In the genomic region with DNA sequence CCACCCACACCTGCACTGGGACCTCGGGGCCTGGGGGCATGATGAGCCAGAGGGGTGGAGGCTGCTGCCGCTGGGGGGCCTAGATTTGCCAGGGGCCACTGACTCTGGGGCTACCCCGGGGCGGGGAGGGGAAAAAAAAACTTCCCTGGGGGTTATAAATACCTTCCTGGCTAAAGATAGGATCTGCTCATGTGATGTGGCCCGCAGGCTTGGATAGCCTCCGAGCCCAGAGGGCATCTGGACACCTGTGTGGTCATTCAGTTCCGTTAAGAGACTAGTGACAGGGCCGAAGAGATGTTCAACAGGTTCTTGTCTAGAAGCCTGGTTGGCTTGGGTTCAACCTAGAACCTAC, we compare ENCODE assay signal across 9 mouse cellular contexts. TPM values are rescaled to one million over a fixed set of nuclear protein-coding genes. Genes with fewer than 3 reads are reported as not detected.
DNase-seq lines count a peak whose midpoint lies in the region; ATAC-seq and TF ChIP-seq lines count a peak whose summit lies in the region.
"Had no signal": no experiment of that assay in that cellular context is flagged by ENCODE, and none has a peak within 500 bp of the region (broad histone marks: within the 10 kb centered on the region; RNA-seq: fewer than 3 reads in every experiment).

A gene (minus strand): TSS at position 40 of the 352 bp plus-strand sequence.

- no peak for DNase-seq in lung, embryonic 14.5 days
- DNase-seq in lung, postnatal 10 days, result no peak
- peak; percentile 84 for DNase-seq in gastrocnemius, adult 2 months
- no peak for DNase-seq in limb, embryonic 10.5 days (ENCODE audit: low spot score)
- DNase-seq in skeletal muscle tissue, adult 2 months (ENCODE audit: low read depth, low spot score), result peak; percentile 88
- no peak for DNase-seq in spleen, postnatal 10 days (ENCODE audit: low spot score in 2 of 2)
- no peak for DNase-seq in urinary bladder, postnatal 14 days (ENCODE audit: low spot score)
- no peak for DNase-seq in adrenal gland, adult 2 months

- 31% methylated on average over 8 of the region's 8 CpGs for WGBS in lung, embryonic 14.5 days
- 41% methylated on average over 8 of the region's 8 CpGs for WGBS in limb, embryonic 10.5 days

- H3K9ac ChIP-seq in lung, embryonic 14.5 days, result peak within 1 kb of the TSS; percentile 45

- peak within 1 kb of the TSS; percentile 42 for H3K4me3 ChIP-seq in lung, embryonic 14.5 days (ENCODE audit: low read depth, low read length)
- peak within 1 kb of the TSS; percentile 75 for H3K4me3 ChIP-seq in gastrocnemius, adult 2 months
- H3K4me3 ChIP-seq in limb, embryonic 10.5 days, result peak within 1 kb of the TSS; percentile 56

- intact Hi-C loops in gastrocnemius, adult 2 months (cut with DNase I), result loop anchor here (2.0 kb wide), 1 partner anchor 45 kb away; a partner anchor contains a TSS

- peaks cover 24% of the 10 kb centered on the region for H3K27me3 ChIP-seq in lung, embryonic 14.5 days (ENCODE audit: insufficient read depth, low read length)
- peaks cover 58% of the 10 kb centered on the region for H3K27me3 ChIP-seq in limb, embryonic 10.5 days (ENCODE audit: low read depth, poor library complexity, severe bottlenecking)
- H3K27me3 ChIP-seq: Patski had no signal

- no peak for TF ChIP-seq CTCF in lung, embryonic 14.5 days (IDR thresholded peaks at IDR 0.05; ENCODE audit: low read depth)
- TF ChIP-seq CTCF in gastrocnemius, adult 2 months (IDR thresholded peaks at IDR 0.05), result no peak

- peak within 1 kb of the TSS; percentile 72 for H3K4me2 ChIP-seq in lung, embryonic 14.5 days

- H3K36me3 ChIP-seq in lung, embryonic 14.5 days (ENCODE audit: insufficient read depth), result no peaks in the 10 kb centered on the region
- 0 out of 2 replicates have a peak, but pooled peaks cover 4% of the 10 kb centered on the region for H3K36me3 ChIP-seq in limb, embryonic 10.5 days

- 0 out of 2 replicates have a peak within 1 kb of the TSS, but pooled peaks have one; percentile 6 for H3K27ac ChIP-seq in lung, embryonic 14.5 days (ENCODE audit: low read depth)
- peak within 1 kb of the TSS; percentile 96 for H3K27ac ChIP-seq in gastrocnemius, adult 2 months
- peak within 1 kb of the TSS; percentile 78 for H3K27ac ChIP-seq in limb, embryonic 10.5 days

- no peaks in the 10 kb centered on the region for H3K9me3 ChIP-seq in lung, embryonic 14.5 days (ENCODE audit: low read depth, low read length)
- no peaks in the 10 kb centered on the region for H3K9me3 ChIP-seq in limb, embryonic 10.5 days (replicated peaks)

- no peak for ATAC-seq in lung, embryonic 14.5 days (ENCODE audit: insufficient read depth)
- ATAC-seq: Patski had no signal

- peaks cover 11% of the 10 kb centered on the region; the same call in 1 of the 2 replicates for H3K4me1 ChIP-seq in lung, embryonic 14.5 days (ENCODE audit: insufficient read depth)
- peaks cover 15% of the 10 kb centered on the region for H3K4me1 ChIP-seq in limb, embryonic 10.5 days

RNA-seq across cellular contexts. Expression of the gene that starts here (rescaled TPM):
- 4.2 and 4.5 TPM in 2 replicates for polyA plus RNA-seq in lung, embryonic 14.5 days (2014; fragmentation: Nextera tagmentation; extraction: Ambion mirVana)
- total RNA-seq in gastrocnemius, adult 2 months (2021), result 10 to 100 TPM in 1 of 2 experiments, 1 to 10 TPM in 1; 7.8 to 19.5 TPM
- polyA plus RNA-seq in limb, embryonic 10.5 days (2016; fragmentation: Nextera tagmentation; extraction: Ambion mirVana), result 0.83 and 1.0 TPM in 2 replicates
- under 1 TPM in 1 of 2 experiments, not detected in 1; 0.97 TPM for total RNA-seq in adrenal gland, adult 2 months (2021)
- polyA plus RNA-seq in adrenal gland, adult 2 months (2012; rRNA removed), result 0.44 and 0.77 TPM in 2 replicates

Comparison
In these comparisons a context has a peak if more than half of its experiments do, and no peak if none do; other contexts are left out.
1. RNA of the gene that starts here (total RNA-seq): 7.8 to 19.5 TPM in gastrocnemius, adult 2 months; 0.97 TPM in adrenal gland, adult 2 months; every median in the first group is over 4 times any median in the second.
2. DNase-seq: peak in gastrocnemius, adult 2 months (single experiment) and skeletal muscle tissue, adult 2 months (single experiment); none in lung, embryonic 14.5 days (single experiment), lung, postnatal 10 days (single experiment), limb, embryonic 10.5 days (single experiment), spleen, postnatal 10 days (0 of 2), urinary bladder, postnatal 14 days (single experiment) and adrenal gland, adult 2 months (single experiment).
3. H3K27ac ChIP-seq: peak in every context shown above with its lines; median percentile 96 in gastrocnemius, adult 2 months; 78 in limb, embryonic 10.5 days; 6 in lung, embryonic 14.5 days.
4. Peak in every context shown above with its lines, with median percentiles within 50 percentile points of each other: H3K4me3 ChIP-seq.